Mouse (Mus musculus) T-cell, adult 2 months (primary cell): Measurements from ENCODE around the gene Gpr174.
A peak's percentile ranks its signal among the peaks of the same experiment; 100 is the strongest.
"Not testable (repeated sequence)": the region's sequence is repeated elsewhere in the genome, so short reads cannot be mapped to it uniquely, and the experiment has no call there.

ENCODE experiments used
- DNase-seq: peaks from one replicate; pipeline ENCODE4 v3.0.0; 2022; ENCODE audit warnings: low spot score

Gpr174 gene

GRCm38 (mm10) chrX:107255486-107256227, at the start of gene Gpr174:
Gene Gpr174 (plus strand): TSS chrX:107255878.
- peak; percentile 8 for DNase-seq

GRCm38 (mm10) chrX:107217577-107218090, 38.0 kb upstream of the Gpr174 start:
- peak; percentile 28 for DNase-seq

DNA sequence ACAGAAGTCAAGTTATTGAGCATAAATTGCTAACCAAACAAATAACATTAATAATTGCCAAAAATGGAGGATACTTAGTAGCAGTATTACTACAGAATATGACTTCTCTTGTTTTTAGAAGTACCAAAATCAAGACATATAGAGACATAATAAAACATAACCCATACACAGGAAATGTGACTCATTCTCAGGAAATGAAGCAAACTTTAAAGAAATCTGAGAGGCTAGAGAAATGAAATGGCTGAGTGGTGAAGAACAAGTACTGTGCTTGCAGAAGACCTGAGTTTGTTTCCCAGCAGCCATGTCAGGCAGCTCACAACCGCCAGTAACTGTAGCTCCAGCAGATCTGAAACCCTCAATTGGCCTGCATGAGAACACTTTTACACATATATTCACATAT, 30.8 kb upstream of the Gpr174 start:
- peak; percentile 15 for DNase-seq

DNA sequence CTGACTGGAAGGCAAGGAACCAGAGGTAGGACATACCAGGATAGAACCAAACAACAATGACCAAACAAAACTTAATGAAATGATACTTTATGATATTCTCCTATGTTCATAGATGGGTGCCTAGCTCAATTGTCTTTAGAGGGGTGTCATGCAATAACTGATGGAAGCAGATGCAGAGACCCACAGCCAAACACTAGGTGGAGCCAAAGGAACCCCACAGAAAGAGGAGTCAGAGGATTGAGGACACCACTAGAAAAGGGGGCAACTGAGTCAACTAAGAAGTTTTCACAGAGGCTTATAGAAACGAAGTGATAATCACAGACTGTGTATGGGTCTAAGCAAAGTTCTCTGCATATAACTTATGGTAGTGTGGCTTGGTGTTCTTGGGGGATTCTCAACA, 24.5 kb upstream of the Gpr174 start:
- no peak for DNase-seq

- DNase-seq = no peak
These were observed 21.0 kb upstream of the Gpr174 start for GRCm38 (mm10) chrX:107234655-107235054.

DNA sequence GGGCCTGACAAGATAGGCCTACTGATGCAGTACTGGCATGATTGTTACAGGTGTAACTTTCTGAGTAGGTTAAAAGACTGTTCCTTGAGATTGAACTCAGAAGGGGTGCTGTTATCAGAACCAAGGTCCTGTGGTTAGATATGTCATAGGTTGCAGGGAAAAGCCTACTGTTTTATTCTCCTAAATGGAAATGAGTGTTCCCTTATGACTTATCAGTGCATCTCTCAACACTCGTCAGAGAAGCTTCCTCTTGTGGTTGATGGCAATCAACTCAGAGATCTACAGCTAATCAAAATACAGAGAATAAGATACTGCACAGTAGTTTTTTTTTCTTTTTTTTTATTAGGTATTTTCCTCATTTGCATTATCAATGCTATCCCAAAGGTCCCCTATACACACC, 19.2 kb upstream of the Gpr174 start:
- peak; percentile 14 for DNase-seq

GRCm38 (mm10) chrX:107250390-107250789, 5.3 kb upstream of the Gpr174 start:
- peak; percentile 51 for DNase-seq

DNA sequence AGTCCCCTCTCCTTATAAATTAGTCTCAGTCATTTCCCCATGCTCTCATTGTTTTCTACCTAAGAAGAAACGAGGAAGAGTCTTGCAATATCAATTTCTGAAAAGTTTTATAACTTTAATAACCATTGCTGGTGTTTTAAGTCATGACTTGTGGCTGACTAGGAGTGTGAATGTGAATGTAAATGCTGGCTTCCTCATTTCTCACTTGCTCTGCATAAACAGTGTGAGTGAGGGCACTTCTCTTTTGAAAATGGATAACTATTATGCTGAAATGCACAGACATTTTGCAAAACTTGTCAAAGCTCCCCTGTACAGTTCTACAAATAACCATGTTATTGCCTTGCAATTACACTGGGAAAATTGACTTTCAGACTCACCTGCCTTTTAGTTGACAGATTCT, 8.9 kb downstream of the Gpr174 start:
- DNase-seq = no peak

DNA sequence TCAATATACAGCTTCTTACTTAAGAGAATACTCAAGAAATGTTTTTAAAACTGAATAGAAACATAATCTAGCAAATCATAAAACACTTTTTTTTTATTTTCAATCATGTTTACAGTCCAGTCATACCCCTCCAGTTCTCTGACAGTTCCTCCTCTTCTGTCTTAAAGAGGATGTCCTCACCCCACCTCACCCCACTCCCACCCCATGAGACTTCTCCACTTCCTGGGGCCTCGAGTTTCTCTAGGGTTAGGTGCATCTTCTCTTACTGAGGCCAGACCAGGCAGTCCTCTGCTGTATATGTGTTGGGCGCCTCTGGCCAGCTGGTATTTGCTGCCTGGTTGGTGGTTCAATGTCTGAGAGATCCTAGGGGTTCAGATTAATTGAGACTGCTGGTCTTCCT, 21.9 kb downstream of the Gpr174 start:
- DNase-seq = peak; percentile 31

- DNase-seq = no peak
These were observed 28.5 kb downstream of the Gpr174 start for GRCm38 (mm10) chrX:107284211-107284610.

DNA sequence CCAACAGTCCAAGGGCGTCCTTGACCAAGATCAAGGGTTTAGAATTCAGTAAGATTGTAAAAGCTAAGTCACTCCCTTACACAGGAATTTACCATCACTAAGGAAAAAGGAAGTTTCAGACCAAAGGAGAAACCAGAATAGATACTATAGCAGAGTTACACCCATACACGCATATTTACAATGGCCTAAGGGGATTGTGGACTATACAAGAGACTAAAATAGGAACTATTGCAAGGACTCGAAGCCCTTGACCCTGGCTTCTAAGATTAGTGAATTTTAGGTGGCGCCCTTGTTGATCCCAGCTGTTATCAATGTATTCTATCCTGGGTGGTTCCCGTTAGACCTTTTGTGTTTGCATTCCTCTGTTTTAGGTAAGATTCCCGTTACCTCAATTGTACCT, 42.2 kb downstream of the Gpr174 start:
- DNase-seq = not testable (repeated sequence)

DNA sequence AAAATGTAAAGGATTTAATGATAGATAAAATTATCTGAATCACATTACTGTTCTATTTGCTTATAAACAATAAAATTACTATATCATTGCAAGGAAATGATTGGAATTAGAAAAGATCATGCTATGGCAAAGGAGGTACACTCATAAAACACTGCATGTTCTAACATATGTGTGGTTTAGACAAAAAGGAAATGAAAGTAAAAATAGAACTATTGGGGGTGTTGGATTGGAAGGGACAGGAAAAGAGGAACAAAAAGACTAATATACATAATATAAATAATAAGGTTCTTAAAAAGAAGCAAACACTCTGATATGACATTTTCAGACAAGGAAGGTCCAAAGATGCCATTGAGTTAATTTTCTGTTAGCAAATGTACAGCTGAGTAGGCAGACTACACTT, 43.1 kb downstream of the Gpr174 start:
- no peak for DNase-seq

DNA sequence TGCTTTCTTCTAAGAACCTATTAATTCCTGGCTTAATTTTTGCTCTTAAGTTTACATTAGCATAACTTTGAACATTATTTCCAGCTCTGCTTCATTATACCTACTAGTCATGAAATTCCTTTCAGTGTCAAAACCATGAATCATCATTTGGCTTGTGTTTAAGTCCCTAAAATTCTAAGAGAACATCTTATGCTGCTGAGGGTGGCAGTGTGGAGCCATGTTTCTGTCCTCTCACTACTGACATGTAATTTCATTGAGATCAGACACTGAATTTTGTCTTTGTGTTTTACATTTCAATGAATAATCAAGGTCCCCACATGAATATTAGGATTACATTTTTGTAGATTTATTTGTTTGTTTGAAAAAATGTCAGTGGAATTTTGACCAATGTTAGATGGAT, 50.8 kb downstream of the Gpr174 start:
- DNase-seq = no peak

GRCm38 (mm10) chrX:107312533-107312932, 56.9 kb downstream of the Gpr174 start:
- no peak for DNase-seq

- peak; percentile 67 for DNase-seq
These were observed 70.2 kb downstream of the Gpr174 start for GRCm38 (mm10) chrX:107325697-107326381.

- no peak for DNase-seq
These were observed 74.2 kb downstream of the Gpr174 start for GRCm38 (mm10) chrX:107329849-107330248.

DNA sequence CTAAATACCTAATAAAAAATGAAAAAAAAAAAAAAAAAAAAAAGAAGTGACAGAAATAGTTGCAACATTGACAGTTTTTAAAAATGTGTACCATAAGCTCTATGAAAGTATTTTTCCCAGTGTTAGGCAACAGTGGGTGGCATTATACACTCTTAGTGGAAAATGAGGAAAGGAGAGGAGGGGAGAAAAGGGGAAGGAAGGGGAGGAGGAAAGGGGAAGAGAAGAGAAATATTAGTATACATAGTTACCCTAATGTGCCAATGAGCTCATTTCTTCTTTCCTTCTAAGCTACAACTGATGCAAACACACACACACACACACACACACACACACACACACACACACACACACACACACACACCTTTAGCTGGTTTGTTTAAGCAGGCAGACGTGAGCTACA, 80.9 kb downstream of the Gpr174 start:
- DNase-seq = no peak

- peak; percentile 47 for DNase-seq
These were observed 86.3 kb downstream of the Gpr174 start for GRCm38 (mm10) chrX:107341980-107342379.
